Mouse (Mus musculus) cerebellum, adult (tissue): Measurements from ENCODE around the gene Sgms2.
"Not testable (repeated sequence)": the region's sequence is repeated elsewhere in the genome, so short reads cannot be mapped to it uniquely, and the experiment has no call there.

Experiments used
- ATAC-seq: cut with Nextera tagmentation; 2 replicates; pipeline ENCODE4 v1.9.2; 2017; ENCODE audit warnings: mild to moderate bottlenecking, moderate library complexity, mixed read lengths; ENCODE audit not compliant: insufficient number of reproducible peaks, low FRiP score, low TSS enrichment

Gene Sgms2

GRCm38 (mm10) chr3:131363602-131364001, 127.6 kb downstream of the Sgms2 start:
- no peak for ATAC-seq

GRCm38 (mm10) chr3:131361960-131362359, 129.3 kb downstream of the Sgms2 start:
- ATAC-seq = no peak

GRCm38 (mm10) chr3:131359011-131359410, 132.2 kb downstream of the Sgms2 start:
- ATAC-seq = no peak

DNA sequence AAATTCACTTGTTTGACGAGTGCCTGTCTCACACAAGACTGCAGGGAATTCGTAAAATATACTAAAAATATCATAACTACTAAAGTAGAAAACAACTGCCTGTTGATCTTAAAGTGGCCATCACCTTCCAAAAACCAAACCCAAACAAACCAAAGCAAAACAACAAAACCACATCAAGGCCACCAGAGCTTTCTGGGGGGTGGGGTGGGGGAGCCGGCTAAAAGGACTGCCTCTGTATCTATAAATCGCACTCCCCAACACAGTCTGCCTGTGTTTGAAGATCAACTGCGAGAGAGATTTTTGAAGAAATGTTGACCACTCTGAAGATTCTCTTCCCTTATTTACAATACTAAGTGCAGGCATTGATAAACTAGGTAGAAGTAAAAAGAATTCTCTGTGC, 133.0 kb downstream of the Sgms2 start:
- no peak for ATAC-seq

- no peak for ATAC-seq
These were observed 133.6 kb downstream of the Sgms2 start for GRCm38 (mm10) chr3:131357643-131358042.

- ATAC-seq = no peak
These were observed 135.2 kb downstream of the Sgms2 start for GRCm38 (mm10) chr3:131356026-131356425.

DNA sequence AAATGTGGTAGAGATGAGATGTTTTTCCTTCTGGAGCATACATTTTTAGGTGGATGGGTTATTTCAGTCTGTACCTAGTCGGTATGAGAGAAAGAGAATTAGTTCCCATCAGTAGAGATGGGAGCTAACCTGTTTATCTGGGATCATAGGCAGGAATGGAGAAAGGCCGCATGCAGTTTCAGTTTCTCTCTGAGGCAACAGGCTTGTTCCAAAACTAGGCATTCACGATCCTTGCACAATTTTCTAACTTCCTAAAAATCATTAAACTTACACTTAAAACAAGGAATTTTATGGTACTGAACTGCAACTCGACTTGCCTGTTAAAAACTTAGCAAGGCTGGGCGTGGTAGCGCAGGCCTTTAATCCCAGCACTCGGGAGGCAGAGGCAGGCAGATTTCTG, 140.7 kb downstream of the Sgms2 start:
- ATAC-seq = no peak

DNA sequence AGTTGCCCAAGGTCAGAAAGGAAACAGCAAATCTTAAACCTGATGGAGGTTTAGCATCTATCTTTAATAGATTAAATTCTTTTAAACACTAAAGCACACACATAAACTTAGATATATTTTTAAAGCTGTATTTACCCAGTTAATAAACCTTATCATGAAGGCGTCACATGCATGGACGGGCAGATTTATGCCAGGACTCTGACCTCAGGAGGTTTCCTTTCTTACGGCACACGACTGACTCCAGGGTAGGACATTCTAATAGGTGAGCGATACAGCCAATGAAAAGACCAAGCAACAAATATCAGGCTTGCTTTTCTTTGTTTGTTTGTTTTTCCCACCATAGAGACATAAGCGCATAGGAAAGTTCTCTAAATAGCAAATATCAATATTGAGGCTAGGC, 142.2 kb downstream of the Sgms2 start:
- ATAC-seq = no peak

- ATAC-seq = no peak
These were observed 142.6 kb downstream of the Sgms2 start for GRCm38 (mm10) chr3:131348579-131348950.

GRCm38 (mm10) chr3:131347831-131348578, 143.2 kb downstream of the Sgms2 start:
- no peak for ATAC-seq

- ATAC-seq = no peak
These were observed 145.3 kb downstream of the Sgms2 start for GRCm38 (mm10) chr3:131345903-131346302.

- no peak for ATAC-seq
These were observed 147.9 kb downstream of the Sgms2 start for GRCm38 (mm10) chr3:131343311-131343710.

- ATAC-seq = no peak
These were observed 150.3 kb downstream of the Sgms2 start for GRCm38 (mm10) chr3:131340885-131341284.

DNA sequence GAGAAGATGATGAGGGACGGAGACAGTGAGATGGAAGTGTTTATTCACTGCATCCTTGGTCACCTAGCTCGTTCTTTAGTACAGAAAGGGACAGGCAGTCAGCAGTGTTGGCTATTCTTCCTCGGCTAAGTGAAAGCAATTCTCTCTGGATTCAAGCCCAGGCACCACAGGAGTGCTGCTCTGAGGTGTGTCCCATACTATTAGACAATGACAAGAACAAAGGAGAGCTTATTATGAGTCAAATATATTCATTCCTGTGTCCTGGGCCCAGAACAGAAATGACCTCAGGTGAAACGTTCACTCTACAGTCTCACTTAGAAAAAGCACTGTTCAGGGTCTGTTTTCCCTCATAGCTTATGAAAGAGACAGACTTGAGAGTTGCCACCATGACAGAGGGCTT, 151.9 kb downstream of the Sgms2 start:
- ATAC-seq = no peak

- ATAC-seq = not testable (repeated sequence)
These were observed 153.5 kb downstream of the Sgms2 start for GRCm38 (mm10) chr3:131337749-131338148.

- no peak for ATAC-seq
These were observed 154.6 kb downstream of the Sgms2 start for GRCm38 (mm10) chr3:131336629-131337028.

DNA sequence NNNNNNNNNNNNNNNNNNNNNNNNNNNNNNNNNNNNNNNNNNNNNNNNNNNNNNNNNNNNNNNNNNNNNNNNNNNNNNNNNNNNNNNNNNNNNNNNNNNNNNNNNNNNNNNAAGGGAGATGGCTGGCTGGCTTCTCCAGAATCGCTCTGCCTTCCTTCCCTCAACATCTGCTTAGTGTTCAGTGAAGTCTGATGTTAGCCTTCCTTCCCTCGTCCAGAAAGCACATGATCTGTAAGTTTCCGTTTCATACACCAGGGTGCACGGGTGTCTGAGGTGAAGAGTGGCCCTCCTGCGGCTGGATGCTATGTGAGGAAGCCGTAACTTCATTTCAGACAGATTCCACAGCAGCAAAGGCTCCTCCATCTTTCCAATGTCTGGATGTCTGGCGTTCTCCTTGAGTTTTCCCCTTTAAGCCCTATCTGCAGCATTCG, 156.1 kb downstream of the Sgms2 start:
- no peak for ATAC-seq

DNA sequence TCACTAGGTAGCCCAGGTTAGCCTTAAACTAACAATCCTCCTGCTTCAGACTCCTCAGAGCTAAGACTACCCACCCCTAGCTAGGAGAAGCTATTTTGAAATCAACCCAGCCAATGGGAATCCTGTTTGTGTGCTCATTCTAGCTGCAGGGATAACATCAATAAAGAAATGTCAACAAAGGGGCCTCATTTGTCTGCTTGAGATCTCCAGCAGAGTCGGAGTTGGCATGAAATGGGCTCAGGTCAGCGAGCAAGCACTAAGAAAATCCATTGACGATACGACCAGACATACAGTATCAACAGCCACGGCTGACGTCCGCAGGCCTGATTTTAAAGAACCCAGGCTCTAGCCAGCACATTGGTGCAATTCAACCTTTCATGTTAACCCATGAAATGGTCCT, 164.0 kb downstream of the Sgms2 start:
- ATAC-seq = no peak

DNA sequence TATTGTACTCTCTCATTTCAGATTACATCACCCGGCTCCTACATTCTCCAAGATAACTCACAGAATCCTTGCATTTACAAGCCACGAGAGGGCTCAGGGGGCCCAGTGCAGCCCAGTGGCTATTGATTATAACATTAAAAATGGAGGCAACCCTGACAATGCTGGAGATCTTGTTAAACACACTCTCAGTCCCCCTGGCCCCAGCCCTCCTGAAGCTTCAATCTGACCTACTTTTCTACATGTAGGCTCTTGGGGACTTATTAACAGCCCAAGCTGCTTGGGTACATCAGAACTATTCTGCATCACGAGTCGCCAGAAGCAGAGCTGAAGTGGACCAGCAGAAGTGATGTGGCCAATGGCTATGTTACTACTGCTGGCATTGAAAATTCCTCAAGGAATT, 164.6 kb downstream of the Sgms2 start:
- no peak for ATAC-seq

DNA sequence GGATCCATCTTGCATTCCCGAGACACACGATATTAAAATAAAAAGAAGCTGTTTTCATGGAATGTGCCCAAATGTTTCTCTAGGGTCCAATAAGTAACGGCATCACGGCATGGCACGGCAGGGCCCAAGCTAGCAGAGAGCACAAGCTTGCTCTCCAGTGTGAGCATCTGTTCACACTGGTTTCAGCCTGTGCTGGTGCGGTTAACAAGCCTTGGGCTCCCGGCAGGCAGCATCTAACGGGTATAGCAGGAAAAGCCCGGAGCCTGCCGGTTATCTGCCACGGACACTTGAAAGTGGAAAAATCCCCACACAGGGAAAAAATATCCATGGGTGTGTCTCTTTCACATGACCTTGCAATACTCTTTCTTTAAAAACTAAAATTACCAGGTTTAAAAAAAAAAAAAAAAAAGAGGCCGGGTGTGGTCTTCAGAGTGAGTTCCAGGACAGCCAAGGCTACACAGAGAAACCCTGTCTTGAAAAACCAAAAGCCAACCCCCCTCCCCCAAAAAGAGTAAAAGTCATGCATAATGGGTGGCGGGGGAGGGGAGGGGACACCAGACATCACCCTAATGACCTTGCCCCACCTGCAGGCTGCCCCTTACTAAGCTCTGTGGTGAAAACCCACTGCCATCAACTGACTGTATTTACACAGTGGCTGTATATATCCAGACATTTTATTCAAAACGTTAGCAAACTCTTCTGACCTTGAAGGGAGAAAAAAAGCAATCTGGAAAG, 169.0 kb downstream of the Sgms2 start:
- no peak for ATAC-seq

DNA sequence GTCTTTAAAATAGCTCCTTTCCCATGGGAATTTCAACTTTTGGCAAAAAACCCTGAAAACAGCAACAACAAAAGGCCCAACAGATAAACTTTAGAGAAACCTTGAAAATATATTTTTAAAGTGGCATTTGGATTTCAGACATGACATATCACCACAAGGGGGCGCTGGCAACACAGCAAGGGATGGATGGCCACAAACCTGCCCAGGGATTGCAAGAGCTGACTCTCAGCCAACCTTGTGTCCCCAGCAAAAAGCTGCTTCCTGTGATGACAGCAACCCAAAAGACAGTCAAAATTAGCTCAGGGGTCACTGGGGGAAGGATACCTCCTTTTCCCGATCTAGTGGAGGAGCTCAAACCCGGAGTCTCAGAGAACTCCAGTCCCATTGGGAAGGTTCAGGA, 171.0 kb downstream of the Sgms2 start:
- ATAC-seq = peak; percentile 76

DNA sequence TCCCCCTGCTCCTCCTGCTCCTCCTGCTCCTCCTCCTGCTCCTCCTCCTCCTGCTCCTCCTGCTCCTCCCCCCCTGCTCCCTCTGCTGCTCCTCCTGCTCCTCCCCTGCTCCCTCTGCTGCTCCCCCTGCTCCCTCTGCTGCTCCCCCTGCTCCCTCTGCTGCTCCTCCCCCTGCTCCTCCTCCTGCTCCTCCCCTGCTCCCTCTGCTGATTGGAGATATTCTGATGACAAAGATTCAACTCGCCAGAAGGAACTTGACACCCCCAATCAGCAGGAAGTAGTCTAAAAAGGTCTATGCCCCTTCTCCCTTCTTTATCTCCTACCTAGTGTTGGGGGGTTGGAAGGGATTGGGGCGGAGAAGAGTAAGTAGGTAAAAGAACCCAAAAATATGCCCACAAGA, 173.0 kb downstream of the Sgms2 start:
- ATAC-seq = no peak
